Mouse (Mus musculus) frontal cortex, postnatal 10 days (tissue): ENCODE results near the gene Aldh3a2.
"Not testable (repeated sequence)": the region's sequence is repeated elsewhere in the genome, so short reads cannot be mapped to it uniquely, and the experiment has no call there.

ENCODE experiments used
- DNase-seq, 2 experiments: peaks; one replicate each; pipeline ENCODE4 v3.0.0; 2022; ENCODE audit warnings: low spot score in 2 of 2, mixed read lengths in 1 of 2

Gene Aldh3a2

DNA sequence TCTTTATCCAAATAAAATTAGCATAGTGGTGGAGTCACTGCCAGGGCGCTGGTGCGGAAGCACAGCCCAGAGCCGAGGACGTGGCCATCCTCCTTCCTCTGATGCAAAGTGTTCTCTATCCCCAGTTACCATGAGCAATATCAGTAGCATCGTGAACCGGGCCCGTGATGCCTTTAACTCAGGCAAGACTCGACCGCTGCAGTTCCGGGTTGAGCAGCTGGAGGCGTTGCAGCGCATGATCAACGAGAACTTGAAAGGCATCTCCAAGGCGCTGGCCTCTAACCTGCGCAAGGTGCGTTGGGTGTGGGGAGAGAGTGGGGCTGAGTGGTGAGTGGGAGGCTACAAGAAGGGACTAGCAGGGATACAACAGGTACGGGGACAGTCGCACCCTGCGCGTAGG, 55.2 kb downstream of the Aldh3a2 start:
- no peak for DNase-seq

- DNase-seq: no peak
Observed at GRCm38 (mm10) chr11:61208316-61208715, 58.9 kb downstream of the Aldh3a2 start.

DNA sequence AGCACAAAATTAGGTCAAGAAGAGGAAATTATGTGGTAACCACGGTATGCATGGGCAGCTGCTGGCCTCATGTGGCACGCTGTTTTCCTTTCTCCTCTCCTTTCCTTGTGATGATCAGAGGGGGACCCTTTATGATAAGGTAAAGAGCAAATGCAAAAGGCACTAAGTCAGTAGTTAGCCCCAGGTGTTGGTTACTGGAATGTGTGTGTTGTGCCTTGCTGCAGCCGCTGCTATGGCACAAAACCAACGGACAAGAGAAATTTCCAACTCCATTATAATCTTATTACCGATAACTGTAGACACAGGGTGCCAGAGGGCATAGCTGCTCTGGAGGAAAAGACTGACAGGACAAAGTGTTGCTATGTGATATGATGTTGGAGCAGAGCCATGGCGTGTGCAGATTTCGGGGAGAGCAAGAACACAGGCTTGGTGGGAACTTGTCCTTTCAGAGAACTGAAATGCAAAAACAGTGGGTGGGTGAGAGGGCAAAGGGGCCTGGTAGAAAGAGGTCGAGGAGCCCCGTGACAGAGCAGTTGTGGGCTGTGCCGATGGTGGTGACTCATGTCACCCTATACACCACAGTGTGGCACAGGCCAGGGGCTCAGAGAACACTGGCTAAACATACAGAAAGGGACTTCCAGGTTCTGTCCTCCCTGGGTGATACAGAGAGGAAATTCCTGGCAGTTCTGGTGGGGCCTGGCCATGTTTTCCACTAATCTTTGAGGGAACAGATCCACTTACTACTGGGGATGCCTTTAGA, 59.6 kb downstream of the Aldh3a2 start, which contains the start of gene Aldh3a1:
Aldh3a1 (plus strand) TSS at position 51 of the 760 bp plus-strand sequence.
- DNase-seq: no peak

GRCm38 (mm10) chr11:61206136-61206535, 61.1 kb downstream of the Aldh3a2 start:
- no peak for DNase-seq

- no peak for DNase-seq
Observed at GRCm38 (mm10) chr11:61205167-61205950, 61.9 kb downstream of the Aldh3a2 start.

- DNase-seq: no peak
Observed at GRCm38 (mm10) chr11:61202810-61203209, 64.5 kb downstream of the Aldh3a2 start.

DNA sequence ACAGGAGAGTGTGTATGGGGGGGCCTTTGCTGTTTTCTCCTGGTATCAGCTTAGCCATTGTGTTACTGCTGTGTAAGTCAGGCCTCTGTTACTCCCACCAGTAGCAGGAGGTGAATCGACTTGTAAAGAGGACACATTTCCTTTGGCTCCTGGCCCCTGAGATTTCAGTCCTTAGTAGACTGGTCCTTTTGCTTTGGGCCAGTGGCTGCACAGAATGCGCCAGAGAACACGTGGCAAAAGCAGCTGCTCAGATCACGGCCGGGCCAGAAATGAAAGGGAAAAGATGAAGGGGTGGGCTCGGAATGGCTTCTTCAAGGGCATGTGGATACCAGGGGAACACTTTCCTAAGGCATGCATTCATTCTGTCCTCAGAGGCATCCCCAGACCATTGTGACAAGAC, 65.1 kb downstream of the Aldh3a2 start:
- DNase-seq: no peak

DNA sequence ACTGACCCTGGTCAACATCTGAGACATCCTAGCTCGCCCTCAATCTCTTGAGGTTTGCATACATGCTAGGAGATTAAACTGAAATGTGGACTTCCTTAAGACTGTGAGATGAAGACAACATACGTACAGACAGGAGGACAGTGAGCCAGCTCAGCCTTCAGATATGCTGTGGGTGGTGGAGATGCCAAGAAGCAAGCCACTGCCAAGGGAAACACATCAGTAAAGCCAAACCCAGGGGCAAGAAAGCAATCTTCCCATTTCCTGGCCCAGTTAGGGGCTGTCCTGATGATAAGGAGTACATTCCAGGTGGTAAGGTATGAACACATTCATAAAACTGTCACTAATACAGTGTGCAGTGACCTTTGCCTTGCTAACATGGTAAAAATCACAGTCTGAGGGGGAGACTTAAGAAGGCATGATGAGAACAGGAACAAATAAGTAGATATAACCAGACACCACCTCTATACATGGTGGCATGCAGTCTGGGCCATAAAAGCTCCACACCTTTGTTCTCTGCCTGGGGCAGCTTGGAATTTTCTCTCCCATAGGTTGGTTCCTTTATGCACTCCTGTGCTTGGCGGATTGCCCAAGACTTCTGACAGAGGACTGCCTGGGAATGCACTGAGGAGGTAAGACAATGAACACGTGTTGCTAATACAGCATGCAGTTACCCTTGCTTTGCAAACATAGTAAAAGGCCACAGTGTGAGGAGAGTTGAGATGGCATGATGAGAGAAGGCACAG, 67.5 kb downstream of the Aldh3a2 start:
- DNase-seq: no peak

GRCm38 (mm10) chr11:61197935-61198334, 69.3 kb downstream of the Aldh3a2 start:
- DNase-seq: no peak

GRCm38 (mm10) chr11:61196616-61197353, 70.5 kb downstream of the Aldh3a2 start:
- no peak for DNase-seq

GRCm38 (mm10) chr11:61193392-61193791, 73.9 kb downstream of the Aldh3a2 start:
- DNase-seq: peak in 1 of 2 experiments; percentile 70

- no peak for DNase-seq
Observed at GRCm38 (mm10) chr11:61192779-61193178, 74.5 kb downstream of the Aldh3a2 start.

GRCm38 (mm10) chr11:61192123-61192522, 75.1 kb downstream of the Aldh3a2 start:
- not testable (repeated sequence) for DNase-seq

DNA sequence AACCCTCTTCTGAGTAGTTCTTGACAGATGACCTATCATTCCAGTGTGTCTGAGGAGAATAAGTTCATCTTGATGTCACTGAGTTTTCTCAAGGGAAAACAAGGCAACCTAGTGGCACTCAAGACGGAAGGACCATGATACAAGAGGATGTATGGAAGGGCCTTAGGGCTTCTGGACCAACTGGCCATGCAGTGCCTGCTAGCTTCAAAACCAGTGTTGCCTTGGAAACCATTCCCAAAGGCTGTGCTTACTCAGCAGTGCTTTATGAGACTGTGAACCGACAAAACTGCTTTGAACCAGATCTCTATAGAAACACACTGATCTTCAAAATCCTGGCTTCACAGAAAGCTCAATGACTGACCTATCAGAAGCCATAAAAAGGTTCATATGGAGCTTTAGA, 76.5 kb downstream of the Aldh3a2 start:
- DNase-seq: no peak

DNA sequence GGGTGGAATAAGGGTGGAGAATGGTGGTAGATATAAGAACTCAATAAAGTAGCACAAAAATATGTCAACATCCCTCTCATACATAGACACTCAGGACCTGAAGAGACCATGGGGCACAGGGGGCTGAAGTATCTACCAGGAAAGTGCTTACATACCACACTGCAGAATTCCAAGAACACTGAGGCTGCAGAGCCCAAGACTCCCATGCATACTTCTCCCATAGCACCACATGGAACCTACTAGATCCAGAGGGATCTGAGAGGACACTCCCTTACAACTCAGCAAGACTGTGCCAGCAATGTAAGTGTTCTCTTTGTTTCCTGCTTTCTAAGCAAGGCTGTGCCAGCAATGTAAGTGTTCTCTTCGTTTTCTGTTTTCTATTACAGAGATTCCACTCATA, 83.4 kb downstream of the Aldh3a2 start:
- no peak for DNase-seq

- DNase-seq: no peak
Observed at GRCm38 (mm10) chr11:61181624-61182023, 85.6 kb downstream of the Aldh3a2 start.

DNA sequence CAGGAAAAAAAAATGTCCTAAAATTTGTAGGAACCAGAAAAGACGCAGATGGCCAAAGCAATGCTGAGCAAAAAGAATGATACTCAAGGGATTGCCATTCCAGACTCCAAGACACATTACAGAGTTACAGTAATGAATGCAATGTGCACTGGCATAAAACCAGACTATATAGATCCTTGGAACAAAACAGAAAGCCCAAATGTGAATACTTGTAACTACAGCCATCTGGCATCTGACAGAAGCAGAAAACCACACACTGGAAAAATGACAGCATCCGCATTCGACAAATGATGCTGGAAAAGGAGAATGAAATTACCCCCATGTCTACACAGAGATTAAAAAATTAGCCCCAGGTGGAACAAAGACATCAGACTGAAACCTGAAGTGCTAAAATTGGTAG, 86.9 kb downstream of the Aldh3a2 start:
- no peak for DNase-seq

DNA sequence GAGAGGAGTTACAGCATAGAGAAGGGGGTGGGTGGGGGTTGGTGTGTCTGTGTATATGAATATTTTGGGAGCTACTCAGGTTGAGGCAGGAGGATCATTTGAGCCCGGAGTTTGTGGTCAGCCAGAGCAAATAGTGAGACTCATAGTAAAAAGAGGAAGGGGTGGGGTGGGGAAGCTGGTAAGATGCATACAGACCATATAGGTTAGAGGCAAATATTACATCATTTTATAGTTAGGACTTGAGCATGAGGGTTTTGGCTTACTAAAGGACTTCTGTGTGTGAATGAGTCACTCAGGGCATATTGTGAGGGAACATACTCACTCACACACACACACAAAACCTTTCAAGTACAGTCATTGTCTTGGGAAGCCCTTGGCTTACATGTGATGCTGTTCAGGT, 90.9 kb downstream of the Aldh3a2 start:
- DNase-seq: no peak

- no peak for DNase-seq
Observed at GRCm38 (mm10) chr11:61175778-61176177, 91.5 kb downstream of the Aldh3a2 start.

GRCm38 (mm10) chr11:61174821-61175658, 92.2 kb downstream of the Aldh3a2 start, which contains the start of gene Usp22:
Usp22 (minus strand) TSS chr11:61175055.
- peak; percentile 100 for DNase-seq
